Mouse (Mus musculus): ENCODE measurements around the gene Gab1.

Gab1 gene

GRCm38 (mm10) chr8:80804066-80804619 is 76.2 kb downstream of the Gab1 start:
- no peak for DNase-seq

- DNase-seq = no peak
Measured at GRCm38 (mm10) chr8:80798778-80799177, 81.5 kb downstream of the Gab1 start.

GRCm38 (mm10) chr8:80798198-80798777 is 82.0 kb downstream of the Gab1 start:
- DNase-seq = no peak

GRCm38 (mm10) chr8:80796070-80796469 is 84.2 kb downstream of the Gab1 start:
- no peak for DNase-seq

GRCm38 (mm10) chr8:80794585-80795509 is 85.5 kb downstream of the Gab1 start:
- no peak for DNase-seq

GRCm38 (mm10) chr8:80793791-80794515 is 86.4 kb downstream of the Gab1 start:
- DNase-seq = no peak

- DNase-seq = no peak
Measured at GRCm38 (mm10) chr8:80792214-80792613, 88.1 kb downstream of the Gab1 start.

- no peak for DNase-seq
Measured at GRCm38 (mm10) chr8:80789324-80789723, 91.0 kb downstream of the Gab1 start.

GRCm38 (mm10) chr8:80784559-80784958 is 95.8 kb downstream of the Gab1 start:
- DNase-seq = no peak

- DNase-seq = no peak
Measured at GRCm38 (mm10) chr8:80783271-80783670, 97.0 kb downstream of the Gab1 start.

- DNase-seq = no peak
Measured at GRCm38 (mm10) chr8:80781338-80781737, 99.0 kb downstream of the Gab1 start.

- DNase-seq = no peak
Measured at GRCm38 (mm10) chr8:80780271-80780670, 100.0 kb downstream of the Gab1 start.

- DNase-seq = no peak
Measured at GRCm38 (mm10) chr8:80776436-80776835, 103.9 kb downstream of the Gab1 start.

GRCm38 (mm10) chr8:80772732-80773460 is 107.4 kb downstream of the Gab1 start:
- DNase-seq = no peak

GRCm38 (mm10) chr8:80768451-80768850 is 111.9 kb downstream of the Gab1 start:
- DNase-seq = no peak

- peak; percentile 18 to 37 for DNase-seq
Measured at GRCm38 (mm10) chr8:80753017-80753715, 127.2 kb downstream of the Gab1 start.

- no peak for DNase-seq
Measured at GRCm38 (mm10) chr8:80752429-80752828, 127.9 kb downstream of the Gab1 start.

GRCm38 (mm10) chr8:80749091-80749490 is 131.2 kb downstream of the Gab1 start:
- DNase-seq = no peak

- DNase-seq = no peak
Measured at GRCm38 (mm10) chr8:80739932-80740331, 140.4 kb downstream of the Gab1 start.

- peak; percentile 89 to 91 for DNase-seq
Measured at GRCm38 (mm10) chr8:80739155-80739924, 141.0 kb downstream of the Gab1 start, which contains the start of gene Smarca5. Gene Smarca5 (minus strand): TSS chr8:80739497.

Measured in thymus, adult 18-20 months (tissue).